Mouse (Mus musculus) urinary bladder, postnatal 36 days (tissue): ENCODE data around the gene Lcn8.
A peak's percentile ranks its signal among the peaks of the same experiment; 100 is the strongest.
"Not testable (repeated sequence)": the region's sequence is repeated elsewhere in the genome, so short reads cannot be mapped to it uniquely, and the experiment has no call there.

ENCODE experiments used
- DNase-seq, 2 experiments: peaks; one replicate each; pipeline ENCODE4 v3.0.0; 2022; ENCODE audit warnings: low spot score in 2 of 2, mixed read lengths in 1 of 2

The Lcn8 gene

GRCm38 (mm10) chr2:25664125-25664524 is 11.2 kb downstream of the Lcn8 start:
- no peak for DNase-seq

- DNase-seq, result no peak
Measured at GRCm38 (mm10) chr2:25666516-25666915, 13.6 kb downstream of the Lcn8 start.

- DNase-seq, result no peak
Measured at GRCm38 (mm10) chr2:25676486-25676885, 23.6 kb downstream of the Lcn8 start, which contains the start of gene Lcn6. Gene Lcn6 (plus strand): TSS chr2:25676786.

GRCm38 (mm10) chr2:25679559-25679958 is 26.6 kb downstream of the Lcn8 start:
- DNase-seq, result no peak

GRCm38 (mm10) chr2:25682426-25682825 is 29.5 kb downstream of the Lcn8 start, which contains the start of gene Lcn10:
Gene Lcn10 (plus strand): TSS chr2:25682726.
- DNase-seq, result no peak

- DNase-seq, result no peak
Measured at GRCm38 (mm10) chr2:25686941-25687340, 34.0 kb downstream of the Lcn8 start.

- DNase-seq, result peak; percentile 46 to 54
Measured at GRCm38 (mm10) chr2:25694605-25695004, 41.7 kb downstream of the Lcn8 start.

GRCm38 (mm10) chr2:25696951-25697350 is 44.0 kb downstream of the Lcn8 start:
- no peak for DNase-seq

- DNase-seq, result no peak
Measured at GRCm38 (mm10) chr2:25698696-25699095, 45.8 kb downstream of the Lcn8 start.

GRCm38 (mm10) chr2:25699743-25700142 is 46.8 kb downstream of the Lcn8 start, which contains the start of gene Obp2a:
Gene Obp2a (plus strand): TSS chr2:25700043.
- DNase-seq, result not testable (repeated sequence)

- DNase-seq, result no peak
Measured at GRCm38 (mm10) chr2:25701001-25701400, 48.1 kb downstream of the Lcn8 start.

- no peak for DNase-seq
Measured at GRCm38 (mm10) chr2:25703706-25704105, 50.8 kb downstream of the Lcn8 start.
